Mouse (Mus musculus) intestine, embryonic 16.5 days (tissue): ENCODE measurements around the gene Ocel1. TPM values are rescaled to one million over a fixed set of nuclear protein-coding genes. Genes with fewer than 3 reads are reported as not detected.

Experiments
- ATAC-seq: fragments of 200-750 bp; cut with Nextera tagmentation; 2 replicates; pipeline ENCODE4 v1.8.0; 2017; ENCODE audit warnings: moderate TSS enrichment, moderate library complexity
- H3K27ac ChIP-seq: fragments of 300-500 bp; sonication (generic); 2 replicates; pipeline ENCODE4 v1.5.1; 2014; ENCODE audit warnings: mild to moderate bottlenecking, low read length
- H3K27me3 ChIP-seq: fragments of 300-500 bp; sonication (generic); replicated peaks from 2 replicates; pipeline ENCODE4 v1.6.1; 2014; ENCODE audit warnings: low read length, control low read depth, mixed read lengths; ENCODE audit not compliant: control insufficient read depth, insufficient read depth
- H3K36me3 ChIP-seq: fragments of 300-500 bp; sonication (generic); 2 replicates; pipeline ENCODE4 v1.6.1; 2014; ENCODE audit warnings: low read length, control low read depth; ENCODE audit not compliant: control insufficient read depth, insufficient read depth
- H3K4me1 ChIP-seq: fragments of 300-500 bp; sonication (generic); 2 replicates; pipeline ENCODE4 v1.6.1; 2014; ENCODE audit warnings: low read length, control low read depth, mixed read lengths; ENCODE audit not compliant: control insufficient read depth, insufficient read depth
- H3K4me2 ChIP-seq: fragments of 300-500 bp; sonication (generic); 2 replicates; pipeline ENCODE4 v1.6.1; 2014; ENCODE audit warnings: low read depth, low read length, control low read depth
- H3K4me3 ChIP-seq: fragments of 300-500 bp; sonication (generic); 2 replicates; pipeline ENCODE4 v1.5.1; 2014; ENCODE audit warnings: mild to moderate bottlenecking, low read length
- H3K9ac ChIP-seq: fragments of 300-500 bp; sonication (generic); 2 replicates; pipeline ENCODE4 v1.6.1; 2014; ENCODE audit warnings: low read depth, low read length
- H3K9me3 ChIP-seq: fragments of 300-500 bp; sonication (generic); 2 replicates; pipeline ENCODE4 v1.6.1; 2016; ENCODE audit warnings: low read length, control low read depth; ENCODE audit not compliant: control insufficient read depth
- WGBS: fragments of 180-500 bp; shearing (Covaris S2); extraction: QIAGEN DNeasy Blood & Tissue Kit; methylation state at CpG from one replicate; pipeline ENCODE4 v1.1.7; 2014; 5-methylcytosine and 5-hydroxymethylcytosine counted together
- polyA plus RNA-seq: library from polyadenylated mRNA; unstranded; fragments of >200 nt; fragmentation: Nextera tagmentation; extraction: Ambion mirVana; gene quantifications from 2 replicates; pipeline ENCODE4 v1.2.1, GENCODE M21; 2015

Gene Ocel1
- polyA plus RNA-seq, 1 experiment from 2014 or later = 6.3 TPM

DNA sequence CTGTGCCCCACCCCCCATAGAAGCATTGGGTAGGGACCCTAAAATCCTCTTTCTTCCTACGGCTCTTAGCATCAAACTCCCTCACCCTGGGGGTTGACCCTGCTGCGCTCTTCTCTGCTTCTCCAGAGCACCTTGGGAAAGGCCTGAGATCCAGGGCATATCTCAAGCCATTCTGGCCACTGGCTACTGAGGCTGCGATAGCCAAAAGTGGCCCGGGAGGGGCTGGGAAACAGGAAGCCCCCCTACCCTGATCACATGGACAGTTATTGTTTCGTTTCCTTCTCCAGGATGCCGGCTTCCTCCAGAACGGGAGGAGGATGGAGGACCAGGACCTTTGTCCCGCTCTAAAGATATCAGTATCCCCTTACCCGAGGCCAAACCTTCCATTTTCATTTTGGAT is 24.5 kb downstream of the Ocel1 start, which contains the start of gene Ushbp1:
Gene Ushbp1, minus strand, starts transcription at position 174 of the 400 bp plus-strand sequence.
- ATAC-seq = no peak
- 0 out of 2 replicates have a peak within 1 kb of the TSS, but pooled peaks have one; percentile 21 for H3K9ac ChIP-seq
- 80% methylated on average over 9 of the region's 9 CpGs for WGBS
- no peaks in the 10 kb centered on the region for H3K27me3 ChIP-seq
- H3K4me1 ChIP-seq = peaks cover 7% of the 10 kb centered on the region
- H3K4me3 ChIP-seq = peak within 1 kb of the TSS; percentile 65
- H3K27ac ChIP-seq = peak within 1 kb of the TSS; percentile 39
- no peaks in the 10 kb centered on the region for H3K9me3 ChIP-seq
- H3K4me2 ChIP-seq = peak within 1 kb of the TSS; percentile 41
- peaks cover 10% of the 10 kb centered on the region for H3K36me3 ChIP-seq

DNA sequence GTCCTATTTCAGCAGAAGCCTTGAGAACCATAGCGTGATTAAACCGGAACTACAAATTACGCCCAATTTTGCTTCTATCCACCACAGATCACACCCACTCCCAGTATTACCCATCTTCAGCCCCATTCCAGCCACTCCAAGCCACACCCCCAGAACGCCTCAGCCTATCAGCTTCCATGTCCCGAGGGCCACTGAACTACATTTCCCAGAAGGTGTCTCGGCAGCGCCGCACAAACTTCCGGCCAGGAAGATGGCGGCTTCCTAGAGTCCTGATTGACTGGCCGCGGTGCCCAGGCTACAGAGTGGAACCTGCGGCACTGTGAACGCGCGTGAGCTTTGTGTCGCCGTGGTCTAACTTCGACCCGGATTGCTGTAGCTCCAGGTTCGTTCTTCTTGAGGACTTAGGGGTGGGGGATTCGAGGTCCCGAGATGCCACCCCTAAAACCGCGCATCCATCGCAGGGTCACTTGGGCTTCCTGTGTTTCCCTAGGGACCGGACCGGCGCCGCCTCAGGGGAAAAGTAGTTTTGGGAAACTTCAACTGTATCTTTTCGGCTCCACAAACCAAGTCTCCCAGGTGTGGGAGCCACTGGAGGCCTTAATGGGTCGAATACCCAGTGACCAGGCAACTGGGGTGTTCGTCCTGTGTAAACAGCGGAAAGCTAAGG is 25.7 kb downstream of the Ocel1 start, which contains the start of gene Babam1:
Gene Babam1, plus strand, starts transcription at position 223 of the 667 bp plus-strand sequence.
- peak within 1 kb of the TSS; percentile 73 for H3K9ac ChIP-seq
- H3K9me3 ChIP-seq = no peaks in the 10 kb centered on the region
- under 1% methylated on average over 34 of the region's 34 CpGs for WGBS
- ATAC-seq = peak; percentile 96
- H3K4me1 ChIP-seq = peaks cover 7% of the 10 kb centered on the region
- H3K36me3 ChIP-seq = peaks cover 10% of the 10 kb centered on the region
- H3K27ac ChIP-seq = peak within 1 kb of the TSS; percentile 39
- no peaks in the 10 kb centered on the region for H3K27me3 ChIP-seq
- H3K4me3 ChIP-seq = peak within 1 kb of the TSS; percentile 65
- peak within 1 kb of the TSS; percentile 65 for H3K4me2 ChIP-seq

DNA sequence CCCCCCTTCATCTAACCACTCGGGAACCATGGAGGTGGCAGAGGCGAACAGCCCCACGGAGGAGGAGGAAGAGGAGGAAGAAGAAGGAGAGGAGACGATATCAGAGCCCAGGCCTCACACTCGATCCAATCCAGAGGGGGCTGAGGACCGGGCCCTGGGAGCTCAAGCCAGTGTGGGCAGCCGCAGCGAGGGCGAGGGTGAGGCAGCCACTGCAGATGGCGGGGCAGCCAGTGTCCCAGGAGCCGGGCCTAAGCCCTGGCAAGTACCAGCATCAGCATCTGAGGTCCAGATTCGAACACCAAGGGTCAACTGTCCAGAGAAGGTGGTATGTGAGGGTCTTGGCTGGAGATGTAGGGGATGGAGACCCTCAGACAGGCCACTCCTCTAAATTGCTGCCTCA is 26.6 kb downstream of the Ocel1 start:
- peak overlapping the region; percentile 73 for H3K9ac ChIP-seq
- 81% methylated on average over 12 of the region's 12 CpGs for WGBS

DNA sequence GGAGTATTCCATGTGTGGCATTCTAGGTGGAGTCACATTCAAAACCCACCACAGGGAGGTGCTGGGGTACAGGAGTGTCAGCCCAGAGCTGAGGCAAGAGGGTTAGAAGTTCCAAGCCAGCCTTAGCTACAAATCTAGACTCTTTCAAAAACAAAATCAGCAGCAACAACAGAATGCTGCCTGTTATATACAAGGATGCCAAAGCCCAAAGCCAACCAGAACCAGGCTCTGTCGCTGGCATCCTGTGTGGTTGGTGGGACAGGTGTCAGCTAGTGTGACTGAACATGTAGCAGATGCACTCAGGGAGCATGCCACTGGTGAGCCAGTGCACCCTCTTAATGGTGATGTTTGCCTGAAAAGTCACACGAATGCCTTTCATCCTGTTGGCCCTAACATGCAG is 29.7 kb downstream of the Ocel1 start:
- Histone ChIP-seq H3K27ac (no peak overlapping the region), H3K4me1 (peaks cover 18% of the 10 kb centered on the region), H3K4me3 (no peak overlapping the region), H3K9ac (no peak overlapping the region), H3K36me3 (peaks cover 10% of the 10 kb centered on the region), H3K9me3 (no peaks in the 10 kb centered on the region), H3K4me2 (no peak overlapping the region), H3K27me3 (no peaks in the 10 kb centered on the region)
- ATAC-seq = no peak
- WGBS = 95% methylated on average over 2 of the region's 2 CpGs

More for the DNA sequence above, 26.6 kb downstream of the Ocel1 start:
- H3K4me3 ChIP-seq = peak overlapping the region; percentile 65
- no peak overlapping the region for H3K27ac ChIP-seq
- H3K4me2 ChIP-seq = peak overlapping the region; percentile 65
- no peaks in the 10 kb centered on the region for H3K27me3 ChIP-seq
- no peaks in the 10 kb centered on the region for H3K9me3 ChIP-seq
- peaks cover 10% of the 10 kb centered on the region for H3K36me3 ChIP-seq
- peaks cover 7% of the 10 kb centered on the region for H3K4me1 ChIP-seq
- ATAC-seq = no peak

DNA sequence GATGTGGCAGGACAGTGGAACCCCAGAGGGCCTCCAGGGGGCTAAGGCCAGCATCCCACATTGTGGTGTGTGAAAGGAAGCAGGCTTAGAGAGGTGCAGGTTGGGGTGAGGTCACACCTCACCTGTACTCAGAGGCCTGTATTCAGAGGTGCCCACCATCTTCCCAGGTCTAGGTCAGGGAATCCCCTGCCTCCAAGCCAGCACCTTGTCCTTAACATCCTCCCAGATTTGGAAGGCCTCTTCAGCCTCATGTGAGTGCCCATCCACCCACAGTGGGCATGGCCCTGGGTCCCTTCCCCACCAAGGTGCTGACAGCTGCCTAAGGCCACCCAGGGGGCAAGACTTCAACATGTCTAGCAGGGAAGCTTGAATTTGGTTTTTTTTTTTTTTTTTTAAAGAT is 30.4 kb downstream of the Ocel1 start:
- H3K4me1 ChIP-seq = peaks cover 19% of the 10 kb centered on the region
- no peak overlapping the region for H3K9ac ChIP-seq
- no peaks in the 10 kb centered on the region for H3K27me3 ChIP-seq
- no peak overlapping the region for H3K4me2 ChIP-seq
- no peak for ATAC-seq
- no peaks in the 10 kb centered on the region for H3K9me3 ChIP-seq
- peaks cover 10% of the 10 kb centered on the region for H3K36me3 ChIP-seq
- no peak overlapping the region for H3K4me3 ChIP-seq
- no peak overlapping the region for H3K27ac ChIP-seq

DNA sequence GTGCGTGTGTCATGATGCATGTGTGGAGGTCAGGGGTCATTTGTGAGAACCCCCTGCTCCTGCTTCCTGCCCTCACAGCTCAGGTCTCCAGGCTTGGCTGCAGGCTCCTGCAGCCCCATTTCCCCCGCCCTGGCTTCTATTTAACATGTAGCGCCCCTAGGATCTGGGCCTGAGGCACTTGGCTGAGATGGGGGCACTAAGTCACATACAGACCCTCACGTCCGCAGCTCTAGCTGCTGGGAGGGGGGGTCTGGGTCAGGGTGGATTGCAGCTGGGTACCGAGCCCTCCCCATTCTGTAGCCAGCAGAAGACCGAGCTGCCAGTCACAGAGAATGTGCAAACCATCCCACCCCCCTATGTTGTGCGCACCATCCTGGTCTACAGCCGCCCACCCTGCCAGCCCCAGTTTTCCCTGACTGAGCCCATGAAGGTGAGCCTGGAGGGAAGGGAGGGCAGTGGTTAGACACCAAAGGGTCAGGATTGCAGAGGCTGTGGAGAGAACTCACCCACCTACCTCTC is 31.4 kb downstream of the Ocel1 start:
- WGBS = 84% methylated on average over 9 of the region's 9 CpGs
- no peak overlapping the region for H3K4me2 ChIP-seq
- peak overlapping the region; percentile 12; the same call in 1 of the 2 replicates for H3K27ac ChIP-seq
- no peak overlapping the region for H3K4me3 ChIP-seq
- peaks cover 10% of the 10 kb centered on the region for H3K36me3 ChIP-seq
- ATAC-seq = no peak
- peaks cover 26% of the 10 kb centered on the region for H3K4me1 ChIP-seq
- no peaks in the 10 kb centered on the region for H3K27me3 ChIP-seq
- H3K9ac ChIP-seq = no peak overlapping the region
- no peaks in the 10 kb centered on the region for H3K9me3 ChIP-seq

DNA sequence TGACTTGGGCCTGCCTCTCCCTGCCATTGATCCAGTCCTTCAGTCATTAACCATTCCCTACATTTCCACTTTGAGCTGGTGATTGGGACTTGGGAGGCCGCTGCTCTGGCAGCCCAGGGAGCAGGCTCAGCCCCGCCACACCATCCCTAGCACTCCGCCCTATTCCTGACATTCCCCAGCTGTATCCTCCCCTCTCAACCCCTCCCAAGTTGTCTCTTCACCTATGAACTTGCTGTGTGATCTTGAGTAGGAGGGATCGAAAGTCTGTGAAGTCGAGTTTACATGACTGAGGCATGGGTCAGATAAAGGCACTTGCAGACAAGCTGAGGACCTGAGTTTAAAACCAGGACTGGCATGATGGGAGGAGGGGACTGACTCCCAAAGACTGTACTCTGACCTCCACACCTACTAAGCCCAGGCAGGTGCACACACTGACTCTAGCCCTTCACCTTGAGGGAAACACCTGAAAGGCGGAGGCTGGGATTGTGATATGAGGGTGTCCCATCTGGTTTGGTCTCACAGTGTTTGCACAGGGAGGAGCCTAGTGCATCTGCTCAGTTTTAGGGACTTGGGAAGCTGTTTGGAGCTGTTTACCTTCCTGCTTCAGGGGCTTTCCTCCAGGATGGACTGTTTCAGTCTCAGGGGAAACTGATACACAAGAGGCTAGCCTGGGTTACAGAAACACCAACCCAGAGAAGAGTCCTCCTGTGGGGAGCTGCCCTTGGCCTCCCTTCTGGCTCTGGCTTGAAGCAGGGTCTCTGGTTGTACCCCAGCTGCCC is 32.2 kb downstream of the Ocel1 start:
- Histone ChIP-seq H3K4me1 (peaks cover 25% of the 10 kb centered on the region), H3K36me3 (peaks cover 9% of the 10 kb centered on the region), H3K27me3 (no peaks in the 10 kb centered on the region), H3K9me3 (no peaks in the 10 kb centered on the region), H3K9ac (no peak overlapping the region), H3K27ac (peak overlapping the region; percentile 66), H3K4me2 (no peak overlapping the region), H3K4me3 (no peak overlapping the region)
- WGBS = 51% methylated on average over 6 of the region's 6 CpGs
- peak; percentile 66 for ATAC-seq

DNA sequence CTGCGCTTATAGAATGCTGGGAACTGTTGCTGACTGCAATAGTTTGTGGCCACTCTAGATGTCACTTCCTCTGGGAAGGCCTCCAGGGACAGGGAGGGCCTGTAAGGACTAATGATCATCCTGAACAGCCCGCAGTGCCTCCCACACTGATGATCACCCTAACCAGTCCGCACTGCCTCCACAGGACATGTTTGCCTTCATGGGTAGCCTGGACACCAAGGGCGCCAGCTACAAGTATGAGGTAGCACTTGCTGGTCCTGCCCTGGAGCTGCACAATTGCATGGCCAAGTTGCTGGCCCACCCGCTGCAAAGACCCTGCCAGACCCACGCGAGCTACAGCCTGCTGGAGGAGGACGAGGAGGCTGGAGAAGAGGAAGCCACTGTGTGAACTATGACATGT is 32.9 kb downstream of the Ocel1 start:
- Histone ChIP-seq H3K27ac (peak overlapping the region; percentile 66), H3K4me3 (no peak overlapping the region), H3K4me2 (no peak overlapping the region), H3K36me3 (peaks cover 7% of the 10 kb centered on the region), H3K9ac (no peak overlapping the region), H3K4me1 (peaks cover 25% of the 10 kb centered on the region), H3K27me3 (no peaks in the 10 kb centered on the region), H3K9me3 (no peaks in the 10 kb centered on the region)
- ATAC-seq = no peak
- 87% methylated on average over 8 of the region's 8 CpGs for WGBS

DNA sequence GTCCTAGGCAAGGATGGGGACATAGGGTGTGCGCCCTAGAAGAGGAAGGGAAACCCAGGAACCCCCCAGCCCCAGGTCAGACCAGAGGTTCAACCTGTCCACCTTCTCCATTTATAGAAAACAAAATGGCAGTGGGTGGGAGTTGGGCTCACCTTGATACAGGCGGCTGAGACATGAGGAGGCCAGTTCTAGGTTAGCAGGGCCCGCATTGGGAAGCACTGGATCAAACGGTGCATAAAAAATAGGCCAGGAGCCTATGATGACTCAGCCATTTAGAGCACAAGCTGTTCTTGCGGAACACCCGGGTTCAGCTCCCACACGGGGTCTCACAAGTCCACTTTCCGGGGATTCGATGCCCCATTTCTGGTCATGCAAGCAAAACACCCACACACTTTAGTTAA is 33.9 kb downstream of the Ocel1 start:
- H3K9me3 ChIP-seq = no peaks in the 10 kb centered on the region
- peak overlapping the region; percentile 95 for H3K4me2 ChIP-seq
- H3K27ac ChIP-seq = no peak overlapping the region
- no peaks in the 10 kb centered on the region for H3K27me3 ChIP-seq
- ATAC-seq = no peak
- H3K4me1 ChIP-seq = peaks cover 25% of the 10 kb centered on the region
- H3K4me3 ChIP-seq = peak overlapping the region; percentile 86
- WGBS = 86% methylated on average over 9 of the region's 9 CpGs
- H3K9ac ChIP-seq = 0 out of 2 replicates have a peak overlapping the region, but pooled peaks have one; percentile 83
- H3K36me3 ChIP-seq = peaks cover 8% of the 10 kb centered on the region
